Mouse (Mus musculus) adrenal gland, adult (tissue): ENCODE results near the gene Myog.

Experiments
- DNase-seq, 2 experiments: peaks; one replicate each; pipeline ENCODE4 v3.0.0; 2022 to 2023; ENCODE audit warnings: low spot score in 1 of 2; ENCODE audit not compliant: inconsistent age in 2 of 2

Gene Myog

DNA sequence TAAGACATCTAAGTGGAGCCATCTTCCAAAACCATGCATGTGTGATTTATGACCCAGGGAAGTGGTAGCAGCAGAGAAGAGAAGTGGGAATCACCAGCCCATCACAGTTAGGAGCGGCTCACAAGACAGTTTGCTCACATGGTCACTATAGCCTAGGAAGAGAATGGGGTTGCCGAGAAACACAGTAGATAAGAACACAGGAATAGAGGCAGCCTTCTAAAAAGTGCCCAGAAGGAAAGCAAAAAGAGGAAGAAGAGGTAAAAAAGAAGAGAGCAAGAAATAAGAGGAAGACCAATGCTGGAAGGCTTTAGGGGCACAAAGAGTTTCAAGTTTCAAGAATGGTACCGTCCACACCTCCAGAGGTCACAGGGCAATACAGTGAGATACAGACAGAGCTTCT lies 7.4 kb upstream of the Myog start:
- DNase-seq: no peak

DNA sequence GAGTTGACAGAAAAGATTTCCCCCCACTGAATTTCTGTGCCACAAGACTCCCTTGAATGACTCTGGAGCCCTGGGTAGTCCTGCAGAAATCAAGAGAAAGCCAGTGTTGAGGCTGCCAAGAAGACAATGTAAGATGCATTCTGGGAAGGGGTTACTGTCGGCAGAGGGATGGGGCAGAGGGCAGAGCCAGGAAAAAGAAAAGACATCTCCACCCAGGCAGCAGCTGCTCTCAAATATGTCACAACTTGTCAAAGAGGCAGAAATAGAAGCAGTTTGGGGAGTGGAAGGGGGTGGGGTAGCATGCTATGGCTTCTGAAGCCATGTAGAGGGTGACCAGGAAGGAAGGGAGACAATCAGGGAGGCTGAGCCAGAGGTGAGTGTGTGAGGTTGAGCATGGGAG lies 6.7 kb upstream of the Myog start:
- DNase-seq: no peak

DNA sequence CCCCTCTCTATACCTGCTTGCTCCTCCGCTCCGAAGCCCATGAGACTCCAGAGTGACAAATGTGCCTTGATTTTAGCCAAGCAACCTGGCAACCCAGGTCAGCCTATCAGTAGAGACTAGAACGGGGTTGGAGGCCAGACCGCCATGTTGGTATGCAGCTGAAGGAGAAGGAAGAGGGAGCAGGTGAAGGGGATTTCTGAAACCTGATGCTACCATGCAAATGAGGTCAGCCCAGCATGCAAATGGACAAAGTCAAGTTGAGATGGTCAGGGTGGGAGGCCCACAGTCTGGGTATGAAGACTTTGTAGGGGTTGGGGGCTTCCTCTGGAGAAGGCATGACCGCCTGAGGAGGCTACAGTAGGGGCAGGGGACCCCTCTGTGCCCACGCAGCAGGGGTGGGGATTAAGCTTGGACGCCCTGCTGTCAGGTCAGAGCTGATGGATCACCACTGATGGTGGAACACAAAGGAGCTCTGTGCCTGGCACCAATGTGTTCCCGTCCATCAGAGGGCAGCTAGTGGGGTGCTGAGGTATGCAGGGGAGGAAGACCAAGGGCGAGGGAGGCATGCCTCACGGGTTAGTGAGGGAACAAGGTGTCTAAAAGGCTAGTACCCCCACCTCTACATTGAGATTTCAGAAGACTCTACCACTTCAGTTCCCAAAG lies 4.2 kb upstream of the Myog start:
- DNase-seq: no peak

DNA sequence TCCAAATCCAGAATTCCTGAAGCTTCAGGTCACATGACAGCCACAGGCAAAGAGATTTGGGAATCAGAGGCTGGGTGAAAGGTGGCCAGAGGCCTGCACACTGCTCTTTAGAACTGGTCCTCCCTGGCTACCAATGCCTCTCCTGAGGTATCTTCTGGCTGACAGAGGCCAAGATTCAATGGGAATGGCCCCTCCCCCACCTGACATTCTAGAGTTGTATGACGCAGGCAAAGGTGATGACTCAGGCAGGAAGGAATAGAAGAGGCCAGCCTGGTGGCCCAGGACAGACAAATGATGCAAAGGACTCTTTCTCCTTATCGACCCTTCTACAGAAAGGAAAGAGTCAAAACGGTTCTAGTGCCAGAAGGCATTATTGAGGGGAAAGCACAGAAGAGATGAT lies 1.6 kb upstream of the Myog start:
- DNase-seq: peak; percentile 52 to 71

DNA sequence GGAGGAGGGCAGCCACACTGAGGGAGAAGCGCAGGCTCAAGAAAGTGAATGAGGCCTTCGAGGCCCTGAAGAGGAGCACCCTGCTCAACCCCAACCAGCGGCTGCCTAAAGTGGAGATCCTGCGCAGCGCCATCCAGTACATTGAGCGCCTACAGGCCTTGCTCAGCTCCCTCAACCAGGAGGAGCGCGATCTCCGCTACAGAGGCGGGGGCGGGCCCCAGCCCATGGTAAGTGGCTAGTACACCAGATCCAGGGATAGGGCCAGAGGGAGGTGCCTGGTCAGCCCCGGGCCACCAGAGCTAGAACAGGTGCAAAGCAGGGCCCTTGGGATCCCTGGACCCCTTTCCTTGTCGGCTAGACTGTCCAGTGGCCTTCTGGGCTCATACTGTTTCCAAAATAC lies 511 bp downstream of the Myog start:
- no peak for DNase-seq

DNA sequence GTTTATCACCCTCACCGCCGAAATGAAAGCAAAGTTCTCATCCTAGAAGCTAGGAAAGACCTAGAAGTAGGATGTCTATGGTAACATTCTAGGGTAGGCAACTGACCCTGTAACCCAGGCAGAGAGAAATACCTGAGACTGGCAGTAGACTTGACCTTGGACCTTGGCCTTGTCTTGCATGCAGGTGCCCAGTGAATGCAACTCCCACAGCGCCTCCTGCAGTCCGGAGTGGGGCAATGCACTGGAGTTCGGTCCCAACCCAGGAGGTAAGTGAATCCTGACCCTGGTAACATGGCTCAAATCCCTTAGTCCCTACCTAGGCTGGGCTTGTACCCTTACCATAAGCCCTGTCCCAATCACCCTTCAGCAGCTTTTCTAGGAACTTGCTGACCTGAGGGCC lies 1.1 kb downstream of the Myog start:
- no peak for DNase-seq

DNA sequence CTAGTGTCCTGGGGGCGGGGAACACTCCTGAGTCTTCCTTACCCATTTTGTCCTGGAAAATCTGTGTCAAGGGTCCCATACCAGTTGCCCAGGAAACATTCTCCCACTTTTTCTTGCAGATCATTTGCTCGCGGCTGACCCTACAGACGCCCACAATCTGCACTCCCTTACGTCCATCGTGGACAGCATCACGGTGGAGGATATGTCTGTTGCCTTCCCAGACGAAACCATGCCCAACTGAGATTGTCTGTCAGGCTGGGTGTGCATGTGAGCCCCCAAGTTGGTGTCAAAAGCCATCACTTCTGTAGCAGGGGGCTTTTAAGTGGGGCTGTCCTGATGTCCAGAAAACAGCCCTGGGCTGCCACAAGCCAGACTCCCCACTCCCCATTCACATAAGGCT lies 1.8 kb downstream of the Myog start:
- no peak for DNase-seq

DNA sequence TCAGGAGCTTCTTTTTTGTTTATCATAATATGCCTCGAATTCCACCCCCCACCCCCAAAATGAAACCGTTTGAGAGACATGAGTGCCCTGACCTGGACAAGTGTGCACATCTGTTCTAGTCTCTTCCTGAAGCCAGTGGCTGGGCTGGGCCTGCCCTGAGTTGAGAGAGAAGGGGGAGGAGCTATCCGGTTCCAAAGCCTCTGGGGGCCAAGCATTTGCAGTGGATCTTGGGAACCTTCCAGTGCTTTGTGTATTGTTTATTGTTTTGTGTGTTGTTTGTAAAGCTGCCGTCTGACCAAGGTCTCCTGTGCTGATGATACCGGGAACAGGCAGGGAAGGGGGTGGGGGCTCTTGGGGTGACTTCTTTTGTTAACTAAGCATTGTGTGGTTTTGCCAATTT lies 2.3 kb downstream of the Myog start:
- DNase-seq: no peak

DNA sequence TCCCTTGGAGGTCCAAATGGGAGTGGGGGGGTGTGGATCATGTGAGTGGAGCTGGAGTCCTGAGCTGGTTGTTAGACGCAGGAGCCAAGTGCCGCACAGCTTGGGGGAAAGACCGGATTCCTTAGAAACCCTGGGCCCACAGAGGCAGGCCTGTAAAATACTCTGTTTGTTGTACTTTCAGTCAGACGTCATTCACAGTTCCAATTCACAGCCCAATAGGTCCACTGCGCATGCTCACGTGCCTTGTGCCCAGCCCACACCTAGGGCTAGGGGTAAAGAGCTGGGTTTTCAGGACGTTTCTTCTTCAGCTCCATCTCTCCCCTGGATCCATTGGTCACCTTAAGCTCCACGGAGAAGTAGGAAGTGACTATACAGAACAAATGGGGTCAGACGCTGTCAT lies 2.8 kb downstream of the Myog start:
- no peak for DNase-seq

DNA sequence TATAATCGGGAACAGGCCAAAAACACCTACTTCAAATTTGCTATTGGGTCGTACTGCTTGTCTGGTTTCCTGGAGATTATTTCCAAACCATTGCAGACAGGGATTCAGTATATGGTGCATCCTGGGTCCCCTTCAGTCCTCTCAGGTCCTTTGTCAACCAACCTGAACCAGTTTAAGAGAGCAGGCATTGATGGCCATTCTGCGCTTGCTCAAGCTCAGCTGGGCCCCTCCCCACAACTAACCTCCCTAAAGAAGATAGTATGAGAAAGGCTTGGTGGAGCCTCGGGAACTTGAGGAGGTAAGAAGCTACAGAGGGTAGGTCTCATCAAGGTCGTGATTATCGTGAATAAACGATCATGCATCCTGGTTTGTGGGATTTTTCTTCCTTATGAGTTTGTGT lies 3.5 kb downstream of the Myog start:
- DNase-seq: no peak

DNA sequence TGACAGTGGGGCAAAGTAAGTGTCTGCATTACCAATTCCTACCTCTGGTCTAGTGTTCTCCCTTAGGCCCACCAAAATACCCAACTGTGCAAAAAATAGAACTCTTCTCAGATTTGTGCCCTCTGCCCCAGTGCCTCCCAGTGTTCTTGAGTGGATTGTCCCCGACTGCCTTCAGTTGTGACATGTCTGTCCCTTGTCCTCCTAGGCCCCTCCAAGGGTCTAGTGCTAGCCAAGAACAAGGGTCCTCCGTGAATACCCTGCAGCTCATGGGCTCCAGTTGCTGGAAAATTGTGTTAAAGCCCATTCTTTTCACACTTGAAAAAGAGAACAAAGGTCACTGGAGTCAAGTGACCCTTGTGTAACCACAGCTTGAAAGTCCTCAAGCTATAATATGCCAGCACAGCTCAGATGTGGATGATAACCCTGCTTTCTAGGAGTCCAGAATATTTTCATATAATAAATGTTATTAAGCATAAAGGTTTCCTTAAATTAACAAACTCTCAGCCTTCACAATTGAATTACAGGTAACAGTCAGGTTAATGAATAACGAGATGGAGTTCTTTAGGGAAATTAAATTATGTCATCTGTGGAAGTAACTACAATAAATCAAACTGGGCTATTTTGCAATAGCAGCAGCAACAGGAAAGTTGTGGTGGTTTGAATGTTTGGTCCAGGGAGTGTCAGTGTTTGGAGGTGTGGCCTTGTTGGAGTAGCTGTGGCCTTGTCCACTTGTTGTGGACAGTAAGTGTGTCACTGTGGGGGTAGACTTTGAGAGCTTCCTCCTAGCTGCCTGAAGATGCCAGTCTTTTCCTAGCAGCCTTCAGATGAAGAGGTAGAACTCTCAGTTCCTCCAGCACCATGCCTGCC lies 4.2 kb downstream of the Myog start:
- peak; percentile 41 to 79 for DNase-seq

DNA sequence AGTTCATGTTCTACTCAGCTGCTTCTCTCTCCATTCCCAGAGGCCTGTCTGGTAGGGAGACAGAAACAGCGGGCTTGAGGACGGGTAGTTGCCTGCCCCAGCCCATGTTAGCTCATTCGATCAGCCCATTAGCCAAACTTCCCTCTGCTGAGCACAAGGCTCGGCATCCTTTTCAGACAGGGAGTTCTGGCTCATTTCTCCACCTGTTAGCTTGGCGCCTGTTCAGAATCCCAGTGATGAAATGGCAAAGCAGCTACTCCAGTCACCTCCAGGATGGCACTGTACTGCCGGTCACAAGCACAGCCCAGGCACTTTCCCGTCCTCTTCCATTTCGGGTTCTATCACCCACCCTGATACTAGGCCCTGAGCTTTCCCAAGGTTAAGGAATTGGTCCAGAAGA lies 7.5 kb downstream of the Myog start:
- DNase-seq: no peak

DNA sequence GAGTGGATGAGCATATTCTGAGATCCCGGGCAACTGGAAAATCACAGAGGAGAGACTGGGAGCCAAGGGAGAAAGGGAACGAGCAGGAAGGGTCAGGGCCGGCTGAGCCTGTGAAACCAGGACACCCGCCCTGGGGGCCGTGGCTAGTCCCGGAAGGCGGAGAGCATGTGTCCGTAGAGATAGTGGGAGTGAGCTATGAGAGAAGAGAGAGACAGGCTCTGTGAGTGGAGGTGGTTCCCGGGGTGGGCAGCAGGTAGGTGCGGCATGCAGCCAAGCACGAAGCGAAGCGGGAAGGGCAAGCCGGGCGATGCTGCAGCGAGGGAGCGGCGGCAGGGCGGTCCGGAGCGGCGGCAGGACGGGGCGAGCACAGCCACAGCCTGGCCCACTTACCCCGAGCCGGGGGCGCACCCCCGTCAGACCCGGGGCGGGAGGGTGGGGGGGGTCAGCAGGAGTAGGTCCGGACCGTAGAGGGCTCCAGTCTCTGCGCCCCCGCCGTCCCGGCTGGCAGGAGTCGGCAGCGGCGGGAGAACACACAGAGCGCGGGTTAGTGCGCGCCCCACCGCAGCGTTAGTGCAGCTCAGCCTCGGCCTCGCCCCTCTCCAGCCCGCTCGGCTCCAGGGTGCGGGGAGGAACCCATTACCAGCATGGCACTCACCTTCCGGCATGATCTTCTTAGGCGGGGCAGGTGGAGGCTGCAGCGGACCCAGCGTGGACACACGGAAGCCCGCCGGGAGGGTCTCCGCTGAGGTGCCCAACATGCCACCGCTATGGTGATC lies 9.0 kb downstream of the Myog start:
- peak; percentile 28 to 73 for DNase-seq

DNA sequence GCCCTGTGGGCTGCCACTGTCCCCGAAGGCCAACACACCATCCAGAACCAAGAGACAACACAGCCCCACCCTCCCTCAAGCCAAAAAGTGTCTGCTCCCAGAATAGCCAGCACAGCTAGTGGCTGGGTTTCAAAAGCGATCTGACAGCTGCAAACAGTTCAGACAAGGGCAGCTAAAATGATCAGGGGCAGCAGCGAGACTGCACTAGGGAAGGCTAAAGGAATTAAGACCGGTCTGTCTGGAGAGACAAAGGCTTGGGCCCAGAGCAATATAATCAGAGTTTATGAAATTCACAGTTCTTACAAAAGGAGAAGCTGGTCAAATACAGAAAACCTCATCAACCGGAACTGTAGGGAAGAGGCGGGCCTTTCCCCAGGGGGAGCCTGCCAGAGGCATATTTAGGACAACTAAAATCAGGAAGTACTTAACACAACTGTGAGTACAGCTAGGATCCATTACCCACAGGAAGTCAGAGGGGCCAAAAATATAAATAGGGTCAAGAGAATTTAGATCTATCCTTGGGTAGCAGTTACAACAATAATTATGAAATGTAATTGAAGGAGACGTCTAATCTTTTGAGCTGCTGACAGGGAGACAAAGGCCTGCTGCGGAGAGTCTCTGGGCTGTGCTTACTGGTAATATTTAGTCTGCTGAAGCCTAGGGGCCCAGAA lies 12.9 kb downstream of the Myog start:
- DNase-seq: peak in 1 of 2 experiments; percentile 71

DNA sequence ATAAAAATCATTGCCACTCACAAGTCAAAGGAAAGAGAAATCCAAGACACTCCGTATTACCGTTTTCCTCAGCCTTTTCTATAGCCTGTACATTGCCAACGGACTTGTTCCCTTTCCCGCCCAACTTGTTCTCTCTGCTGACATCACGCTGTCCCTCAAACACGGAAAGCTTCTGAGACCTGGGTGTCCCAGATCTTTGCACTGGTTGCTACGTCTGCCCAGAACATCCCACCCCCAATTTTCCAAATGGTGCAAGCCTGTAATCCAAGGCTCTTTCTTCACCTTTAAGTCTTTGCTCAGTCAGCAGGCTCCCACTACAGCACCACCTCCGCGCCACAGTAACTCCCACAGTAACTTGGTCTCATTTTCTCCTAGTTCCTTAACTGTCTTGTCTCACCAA lies 15.2 kb downstream of the Myog start:
- DNase-seq: no peak

DNA sequence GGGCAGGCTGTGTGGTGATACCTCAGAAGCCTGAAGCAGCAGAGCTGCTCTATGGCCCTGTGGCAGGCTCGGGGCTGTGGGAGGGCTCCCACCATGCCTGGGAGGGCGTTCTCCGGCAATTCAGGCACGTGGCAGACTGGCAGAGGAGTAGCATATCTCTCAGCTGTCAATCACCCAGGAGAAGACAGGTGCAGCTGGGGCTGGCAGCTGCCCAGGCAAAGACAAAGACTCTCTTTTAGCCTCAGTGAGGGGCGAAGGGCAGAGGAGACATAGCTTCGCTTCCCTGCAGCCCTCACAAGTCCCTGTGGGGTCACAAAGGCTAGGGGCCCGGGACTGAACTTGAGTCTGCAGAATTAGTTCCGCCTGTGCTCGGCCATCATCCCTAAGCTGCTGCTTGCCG lies 17.6 kb downstream of the Myog start:
- no peak for DNase-seq

DNA sequence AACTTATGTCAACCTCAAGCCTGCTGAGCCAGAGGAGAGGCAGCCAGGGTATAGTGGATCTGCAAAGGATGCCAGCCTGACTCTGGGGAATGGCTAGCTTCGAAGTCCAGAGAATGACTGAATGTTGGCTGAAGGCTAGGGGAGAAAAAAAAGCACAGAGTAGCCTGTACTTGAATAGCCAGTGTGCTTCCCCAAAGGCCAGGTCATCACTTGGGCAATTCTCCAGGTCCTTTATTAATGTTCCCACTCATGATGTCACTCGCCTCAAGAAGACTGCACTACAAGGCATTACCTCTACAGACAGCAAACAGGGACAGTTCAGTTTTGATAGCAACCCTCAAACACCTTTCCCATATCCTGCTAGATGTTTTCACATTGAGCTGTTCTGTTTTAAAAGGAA lies 20.5 kb downstream of the Myog start:
- DNase-seq: peak; percentile 64 to 78

DNA sequence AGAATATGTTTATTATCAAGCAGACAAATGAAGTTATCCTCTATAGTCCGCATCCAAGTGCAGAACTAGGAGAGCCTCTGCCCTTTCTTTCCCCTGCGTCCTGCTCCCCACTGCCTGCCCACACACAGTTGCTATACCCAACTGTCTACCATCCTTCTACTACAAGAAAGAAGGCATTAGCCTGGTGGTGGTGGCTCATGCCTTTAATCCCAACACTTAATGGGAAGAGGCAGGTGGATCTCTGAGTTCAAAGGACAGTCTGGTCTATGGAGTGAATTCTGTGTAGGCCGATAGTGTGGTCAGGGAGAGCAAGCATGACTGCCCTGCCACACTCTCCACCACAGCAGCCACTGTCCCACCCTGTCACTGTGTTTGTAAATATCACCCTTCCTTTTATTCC lies 20.9 kb downstream of the Myog start:
- no peak for DNase-seq

DNA sequence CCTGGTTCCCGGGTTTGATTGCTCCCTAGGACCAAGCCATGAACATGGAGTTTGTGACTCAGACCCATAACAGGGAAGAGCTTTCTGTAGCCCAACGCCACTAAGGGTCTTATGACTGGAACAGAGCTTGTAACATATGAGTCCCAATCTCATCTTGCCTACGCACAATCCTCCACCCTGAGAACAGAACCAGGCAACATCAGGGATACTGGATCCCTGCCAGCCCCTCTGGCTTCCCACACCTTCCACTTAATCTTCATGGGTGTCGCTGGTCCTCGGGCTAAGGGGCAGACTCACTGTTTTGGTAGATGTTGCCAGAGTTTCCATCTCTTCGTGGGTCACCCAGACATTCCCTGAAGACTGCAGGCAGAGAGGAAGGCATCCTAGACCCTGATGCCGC lies 22.0 kb downstream of the Myog start:
- no peak for DNase-seq

DNA sequence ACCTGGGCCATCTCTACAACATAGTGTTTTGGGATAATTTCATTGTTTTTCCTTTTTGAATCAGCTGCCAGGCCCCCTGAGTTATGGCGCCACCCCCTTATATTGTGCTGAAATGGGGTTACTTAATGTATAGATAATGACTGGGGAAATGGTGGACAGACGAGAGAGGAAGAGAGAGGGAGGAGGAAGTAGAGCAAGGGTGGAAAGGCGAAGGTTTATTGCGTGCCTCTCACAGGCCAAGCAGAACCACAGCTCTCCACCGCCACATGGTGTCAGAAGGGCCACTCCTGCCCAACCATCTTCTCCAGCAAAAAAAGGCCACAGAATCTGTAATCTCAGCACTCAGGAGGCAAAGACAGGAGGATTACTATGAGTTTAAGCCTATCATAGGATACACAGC lies 25.4 kb downstream of the Myog start:
- DNase-seq: no peak

DNA sequence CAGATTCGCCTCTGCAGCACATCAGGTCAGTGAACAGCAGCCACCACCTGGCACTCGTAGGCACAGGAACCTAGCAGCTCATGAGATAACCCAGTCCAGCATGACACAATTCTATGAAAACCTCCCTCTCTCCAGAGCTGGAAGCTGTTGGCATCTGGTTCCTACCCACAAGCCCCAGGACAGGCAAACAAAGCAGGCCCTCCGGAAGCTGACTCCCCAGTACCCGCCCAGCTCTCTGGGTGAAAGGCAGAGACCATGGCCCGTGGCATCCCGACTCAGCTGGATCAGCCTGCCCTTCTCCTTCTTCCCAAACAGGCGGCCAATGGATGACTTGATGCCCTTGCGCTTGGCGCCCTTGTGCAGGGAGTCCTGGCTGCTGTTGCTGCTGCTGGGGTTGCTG lies 26.6 kb downstream of the Myog start:
- no peak for DNase-seq
